Mouse (Mus musculus): ENCODE measurements at regions not wholly inside any gene's neighbourhood (a gene's known extent, or its start where the extent isn't known, plus 50 kb on each side); places are given as distances from the start of the nearest gene placed in this dataset.

DNA sequence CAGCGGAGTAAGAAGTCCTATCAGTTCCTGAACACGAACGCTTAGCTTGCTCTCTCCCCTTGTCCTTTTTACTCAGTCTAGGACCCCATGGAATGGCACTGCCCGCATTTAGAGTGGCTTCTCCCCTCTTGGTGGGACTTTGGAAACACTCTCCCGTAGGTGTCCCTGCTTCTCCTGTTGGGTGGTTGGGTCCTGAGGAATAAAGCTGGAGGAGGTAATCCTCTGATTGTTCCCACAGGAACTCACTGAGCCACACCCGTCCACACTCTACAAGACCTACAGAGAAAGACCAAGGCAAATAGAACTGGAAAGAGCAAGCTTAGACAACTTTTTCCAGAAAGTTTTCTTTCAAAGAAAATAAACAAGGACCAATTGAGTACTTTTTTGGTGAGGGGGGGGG, 64.7 kb upstream of the Haao start:
- DNase-seq (ENCODE audit: low spot score) (no peak), ATAC-seq (ENCODE audit: low FRiP score) (no peak)
- WGBS: 85% methylated on average over 6 of the region's 6 CpGs
- no peaks in the 10 kb centered on the region for H3K9me3 ChIP-seq (ENCODE audit: control insufficient read depth, low read length)
- H3K9ac ChIP-seq: no peak overlapping the region
- H3K36me3 ChIP-seq (replicated peaks; ENCODE audit: control insufficient read depth, insufficient read depth): no peaks in the 10 kb centered on the region
- H3K27me3 ChIP-seq (ENCODE audit: control insufficient read depth, insufficient read depth, low read length): no peaks in the 10 kb centered on the region
- H3K27ac ChIP-seq: no peak overlapping the region
- no peak overlapping the region for H3K4me2 ChIP-seq (replicated peaks)
- H3K4me3 ChIP-seq (replicated peaks; ENCODE audit: low read length): no peak overlapping the region
- H3K4me1 ChIP-seq (replicated peaks; ENCODE audit: control insufficient read depth, insufficient read depth, low read length): no peaks in the 10 kb centered on the region

DNA sequence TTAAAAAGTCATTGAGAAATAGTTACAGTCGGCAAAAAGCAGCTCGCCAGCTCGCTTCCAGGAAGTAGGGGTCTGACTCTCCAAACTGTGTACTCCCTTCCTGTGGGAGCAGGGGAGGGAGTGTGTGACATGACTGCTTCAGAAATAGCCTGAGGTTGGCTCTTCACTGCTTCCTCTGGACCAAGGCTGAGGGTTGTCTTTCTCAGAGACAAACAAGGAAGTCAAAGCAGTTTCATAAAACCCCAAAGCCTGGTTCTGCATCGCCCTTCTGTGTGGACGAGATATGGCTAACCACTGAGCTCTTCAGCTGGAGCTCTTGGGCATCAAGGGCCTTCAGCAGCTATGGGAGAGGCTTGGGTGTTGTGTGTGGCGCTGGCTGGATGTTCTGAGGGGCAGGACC, 61.0 kb upstream of the Haao start:
- Histone ChIP-seq H3K27ac (no peak overlapping the region), H3K4me2 (replicated peaks) (no peak overlapping the region), H3K9me3 (ENCODE audit: control insufficient read depth, low read length) (no peaks in the 10 kb centered on the region), H3K4me1 (replicated peaks; ENCODE audit: control insufficient read depth, insufficient read depth, low read length) (no peaks in the 10 kb centered on the region), H3K4me3 (replicated peaks; ENCODE audit: low read length) (no peak overlapping the region), H3K27me3 (ENCODE audit: control insufficient read depth, insufficient read depth, low read length) (no peaks in the 10 kb centered on the region), H3K9ac (no peak overlapping the region), H3K36me3 (replicated peaks; ENCODE audit: control insufficient read depth, insufficient read depth) (no peaks in the 10 kb centered on the region)
- DNase-seq (ENCODE audit: low spot score) (no peak), ATAC-seq (ENCODE audit: low FRiP score) (no peak)
- 89% methylated on average over 6 of the region's 6 CpGs for WGBS

DNA sequence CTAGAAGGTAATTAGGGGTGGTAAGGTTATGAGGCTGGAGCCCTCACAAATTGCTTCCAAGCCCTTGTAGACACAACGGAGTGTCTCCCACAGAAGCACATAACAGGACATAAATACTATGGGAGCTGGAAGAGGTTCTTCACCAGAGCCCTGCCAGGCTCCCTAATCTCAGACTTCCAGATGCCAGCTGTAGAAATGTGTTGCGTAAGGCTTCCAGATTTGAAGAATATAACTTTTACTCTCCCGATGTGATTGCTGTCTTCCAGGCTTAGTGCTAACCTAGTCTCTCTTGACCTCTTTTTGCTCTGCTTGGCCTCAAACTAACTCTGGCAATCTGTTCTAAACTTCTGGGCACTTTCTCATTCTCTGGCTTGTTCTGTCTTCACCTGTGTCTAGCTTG, 59.8 kb upstream of the Haao start:
- WGBS: 98% methylated on average over 3 of the region's 3 CpGs
- no peak for ATAC-seq (ENCODE audit: low FRiP score)

GRCm38 (mm10) chr17:83906751-83907537, 59.2 kb upstream of the Haao start:
- H3K4me3 ChIP-seq (replicated peaks; ENCODE audit: low read length): no peak overlapping the region
- no peak overlapping the region for H3K4me2 ChIP-seq (replicated peaks)
- 91% methylated on average over 12 of the region's 12 CpGs for WGBS
- H3K9ac ChIP-seq: no peak overlapping the region
- no peak for DNase-seq (ENCODE audit: low spot score)
- no peak overlapping the region for H3K27ac ChIP-seq
- ATAC-seq (ENCODE audit: low FRiP score): no peak
- H3K36me3 ChIP-seq (replicated peaks; ENCODE audit: control insufficient read depth, insufficient read depth): no peaks in the 10 kb centered on the region
- no peaks in the 10 kb centered on the region for H3K9me3 ChIP-seq (ENCODE audit: control insufficient read depth, low read length)
- no peaks in the 10 kb centered on the region for H3K27me3 ChIP-seq (ENCODE audit: control insufficient read depth, insufficient read depth, low read length)
- H3K4me1 ChIP-seq (replicated peaks; ENCODE audit: control insufficient read depth, insufficient read depth, low read length): no peaks in the 10 kb centered on the region

More for the DNA sequence above, 59.8 kb upstream of the Haao start:
- Histone ChIP-seq H3K27ac (no peak overlapping the region), H3K4me1 (replicated peaks; ENCODE audit: control insufficient read depth, insufficient read depth, low read length) (no peaks in the 10 kb centered on the region), H3K36me3 (replicated peaks; ENCODE audit: control insufficient read depth, insufficient read depth) (no peaks in the 10 kb centered on the region), H3K27me3 (ENCODE audit: control insufficient read depth, insufficient read depth, low read length) (no peaks in the 10 kb centered on the region), H3K9ac (no peak overlapping the region), H3K9me3 (ENCODE audit: control insufficient read depth, low read length) (no peaks in the 10 kb centered on the region), H3K4me3 (replicated peaks; ENCODE audit: low read length) (no peak overlapping the region), H3K4me2 (replicated peaks) (no peak overlapping the region)
- no peak for DNase-seq (ENCODE audit: low spot score)

DNA sequence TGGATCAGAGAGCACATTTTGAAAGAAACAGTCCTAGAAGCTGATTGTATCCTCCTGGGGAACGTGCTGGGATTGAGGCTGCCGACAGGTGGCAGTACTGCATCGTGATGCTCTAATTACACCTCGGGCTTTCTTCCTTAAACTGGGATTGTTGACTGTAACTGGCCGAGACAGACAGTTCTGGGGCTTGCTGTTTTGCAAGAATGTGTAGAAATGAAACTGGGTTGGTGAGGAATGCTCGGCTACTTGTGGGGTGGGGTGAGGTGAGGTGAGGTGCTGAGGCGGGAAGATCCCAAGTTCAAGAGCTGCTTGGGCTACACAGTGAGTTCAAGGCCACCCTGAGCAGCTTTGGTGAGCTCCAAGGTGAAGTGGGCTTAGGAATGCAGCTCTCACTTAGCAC, 55.7 kb upstream of the Haao start:
- peak; percentile 91 for DNase-seq (ENCODE audit: low spot score)
- Histone ChIP-seq H3K4me1 (replicated peaks; ENCODE audit: control insufficient read depth, insufficient read depth, low read length) (no peaks in the 10 kb centered on the region), H3K9me3 (ENCODE audit: control insufficient read depth, low read length) (no peaks in the 10 kb centered on the region), H3K4me2 (replicated peaks) (no peak overlapping the region), H3K9ac (no peak overlapping the region), H3K27me3 (ENCODE audit: control insufficient read depth, insufficient read depth, low read length) (no peaks in the 10 kb centered on the region), H3K4me3 (replicated peaks; ENCODE audit: low read length) (no peak overlapping the region), H3K36me3 (replicated peaks; ENCODE audit: control insufficient read depth, insufficient read depth) (no peaks in the 10 kb centered on the region), H3K27ac (no peak overlapping the region)
- 0% methylated on average over 7 of the region's 7 CpGs for WGBS
- peak; percentile 53; the same call in 1 of the 2 replicates for ATAC-seq (ENCODE audit: low FRiP score)

GRCm38 (mm10) chr17:83902523-83902922, 54.8 kb upstream of the Haao start:
- no peak overlapping the region for H3K4me3 ChIP-seq (replicated peaks; ENCODE audit: low read length)
- H3K27me3 ChIP-seq (ENCODE audit: control insufficient read depth, insufficient read depth, low read length): no peaks in the 10 kb centered on the region
- no peaks in the 10 kb centered on the region for H3K36me3 ChIP-seq (replicated peaks; ENCODE audit: control insufficient read depth, insufficient read depth)
- ATAC-seq (ENCODE audit: low FRiP score) (no peak), DNase-seq (ENCODE audit: low spot score) (no peak)
- no peak overlapping the region for H3K9ac ChIP-seq
- H3K27ac ChIP-seq: no peak overlapping the region
- no peaks in the 10 kb centered on the region for H3K4me1 ChIP-seq (replicated peaks; ENCODE audit: control insufficient read depth, insufficient read depth, low read length)
- H3K4me2 ChIP-seq (replicated peaks): no peak overlapping the region
- WGBS: 82% methylated on average over 3 of the region's 3 CpGs
- H3K9me3 ChIP-seq (ENCODE audit: control insufficient read depth, low read length): no peaks in the 10 kb centered on the region

DNA sequence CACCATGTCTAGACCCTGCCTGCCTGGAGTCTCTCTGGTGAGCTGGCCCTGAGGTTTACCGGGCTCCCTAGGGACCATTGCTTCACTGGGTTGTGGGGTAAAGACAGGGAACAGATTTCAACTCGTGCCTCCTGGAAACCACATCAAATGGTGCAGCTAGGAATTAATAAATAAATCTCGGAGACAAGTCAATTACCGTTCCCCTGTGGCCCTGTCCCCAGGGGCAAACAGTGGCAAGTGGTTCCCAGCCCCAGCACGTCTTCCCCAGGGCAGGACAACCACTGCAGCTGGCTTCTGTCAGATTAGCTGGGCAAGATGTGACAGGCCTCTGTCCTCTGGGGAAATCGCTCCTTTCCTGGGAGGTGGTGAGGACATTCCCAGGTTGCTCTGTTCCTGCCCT, 54.3 kb upstream of the Haao start:
- ATAC-seq (ENCODE audit: low FRiP score) (no peak), DNase-seq (ENCODE audit: low spot score) (no peak)
- no peaks in the 10 kb centered on the region for H3K9me3 ChIP-seq (ENCODE audit: control insufficient read depth, low read length)
- no peaks in the 10 kb centered on the region for H3K27me3 ChIP-seq (ENCODE audit: control insufficient read depth, insufficient read depth, low read length)
- no peak overlapping the region for H3K27ac ChIP-seq
- no peaks in the 10 kb centered on the region for H3K36me3 ChIP-seq (replicated peaks; ENCODE audit: control insufficient read depth, insufficient read depth)
- H3K4me3 ChIP-seq (replicated peaks; ENCODE audit: low read length): no peak overlapping the region
- no peak overlapping the region for H3K4me2 ChIP-seq (replicated peaks)
- 53% methylated on average over 6 of the region's 6 CpGs for WGBS
- H3K9ac ChIP-seq: no peak overlapping the region
- H3K4me1 ChIP-seq (replicated peaks; ENCODE audit: control insufficient read depth, insufficient read depth, low read length): no peaks in the 10 kb centered on the region

DNA sequence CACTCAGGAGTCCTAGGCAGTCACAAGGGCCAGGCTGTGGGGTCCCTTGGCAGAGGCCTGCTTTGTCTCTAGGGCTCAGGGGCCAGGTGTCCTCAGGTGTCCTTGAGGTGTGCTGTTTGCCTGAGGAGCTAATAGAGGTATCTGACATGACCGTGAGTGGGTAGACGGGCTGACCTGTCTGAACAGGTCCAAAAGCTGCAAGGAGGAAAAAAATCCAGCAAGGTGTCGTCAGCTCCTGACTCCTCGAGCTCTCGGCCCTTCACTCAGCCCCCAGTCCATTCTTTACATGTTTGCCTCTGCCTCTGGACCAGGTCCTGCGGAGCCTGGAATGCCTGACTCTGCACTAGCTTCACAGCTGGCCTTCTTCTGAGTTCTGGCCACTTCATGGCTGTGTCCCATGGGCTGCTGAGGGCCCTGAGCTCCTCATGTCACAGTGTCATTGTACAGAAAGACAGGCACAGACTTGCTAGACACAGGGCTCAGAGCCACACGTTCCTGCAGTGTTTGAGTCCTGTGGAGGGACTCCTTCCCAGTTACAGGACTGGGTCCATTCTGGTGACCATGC, 51.9 kb upstream of the Haao start:
- Histone ChIP-seq H3K27ac (no peak overlapping the region), H3K36me3 (replicated peaks; ENCODE audit: control insufficient read depth, insufficient read depth) (no peaks in the 10 kb centered on the region), H3K4me3 (replicated peaks; ENCODE audit: low read length) (no peak overlapping the region), H3K9me3 (ENCODE audit: control insufficient read depth, low read length) (no peaks in the 10 kb centered on the region), H3K9ac (no peak overlapping the region), H3K4me1 (replicated peaks; ENCODE audit: control insufficient read depth, insufficient read depth, low read length) (no peaks in the 10 kb centered on the region; the same call in 1 of the 2 replicates), H3K4me2 (replicated peaks) (no peak overlapping the region), H3K27me3 (ENCODE audit: control insufficient read depth, insufficient read depth, low read length) (no peaks in the 10 kb centered on the region)
- ATAC-seq (ENCODE audit: low FRiP score): no peak
- 78% methylated on average over 7 of the region's 7 CpGs for WGBS
- DNase-seq (ENCODE audit: low spot score): no peak

GRCm38 (mm10) chr17:83898531-83898930, 50.8 kb upstream of the Haao start:
- Histone ChIP-seq H3K4me3 (replicated peaks; ENCODE audit: low read length) (no peak overlapping the region), H3K4me1 (replicated peaks; ENCODE audit: control insufficient read depth, insufficient read depth, low read length) (no peaks in the 10 kb centered on the region; the same call in 1 of the 2 replicates), H3K9ac (no peak overlapping the region), H3K4me2 (replicated peaks) (no peak overlapping the region), H3K27ac (no peak overlapping the region), H3K36me3 (replicated peaks; ENCODE audit: control insufficient read depth, insufficient read depth) (no peaks in the 10 kb centered on the region), H3K9me3 (ENCODE audit: control insufficient read depth, low read length) (no peaks in the 10 kb centered on the region), H3K27me3 (ENCODE audit: control insufficient read depth, insufficient read depth, low read length) (no peaks in the 10 kb centered on the region)
- no peak for ATAC-seq (ENCODE audit: low FRiP score)
- WGBS: 87% methylated on average over 5 of the region's 5 CpGs
- DNase-seq (ENCODE audit: low spot score): no peak
